Comparison of ENCODE assay signal across 1 mouse cellular context in genomic region chr11:83787401-83788021, GRCm38 (mm10).
TF ChIP-seq lines count a peak whose summit lies in the region.

No protein-coding gene starts in this region.

TF ChIP-seq in CH12.LX, 34 proteins besides CTCF, POLR2A, EP300 and RAD21 (continued from another document):
- TF ChIP-seq USF1 (IDR thresholded peaks at IDR 0.05; ENCODE audit: low read depth, low read length) (no peak; the same call in 1 of the 2 replicates), USF2 (conservative IDR thresholded peaks at IDR 0.05; ENCODE audit: low read depth, low read length) (0 out of 2 replicates have a peak, but pooled peaks have one; percentile 11), SIN3A (IDR thresholded peaks at IDR 0.05; ENCODE audit: low read length) (peak; percentile 86), MAFK (IDR thresholded peaks at IDR 0.05; ENCODE audit: insufficient replicate concordance, low read length) (peak; percentile 99), POLR2AphosphoS2 (IDR thresholded peaks at IDR 0.05; ENCODE audit: low read depth, low read length) (no peak), ZKSCAN1 (IDR thresholded peaks at IDR 0.05; ENCODE audit: borderline replicate concordance, low read depth, low read length) (no peak), TBP (conservative IDR thresholded peaks at IDR 0.05; ENCODE audit: low read depth, low read length) (0 out of 2 replicates have a peak, but pooled peaks have one; percentile 39), MAZ (IDR thresholded peaks at IDR 0.05; ENCODE audit: low read depth, low read length) (peak; percentile 74), JUN (IDR thresholded peaks at IDR 0.05; ENCODE audit: insufficient read depth, low read depth, low read length) (peak; percentile 74), ZMIZ1 (IDR thresholded peaks at IDR 0.05; ENCODE audit: low read depth, low read length) (0 out of 2 replicates have a peak, but pooled peaks have one; percentile 50), MAX (IDR thresholded peaks at IDR 0.05; ENCODE audit: low read length) (peak; percentile 67; the same call in 1 of the 2 replicates), RCOR1 (conservative IDR thresholded peaks at IDR 0.05; ENCODE audit: low read depth, low read length) (peak; percentile 94), TCF12 (IDR thresholded peaks at IDR 0.05; ENCODE audit: low read depth, low read length) (peak; percentile 98), MYC (IDR thresholded peaks at IDR 0.05; ENCODE audit: low read depth, low read length) (no peak; the same call in none of the 2 replicates), MEF2A (IDR thresholded peaks at IDR 0.05; ENCODE audit: borderline replicate concordance, low read depth, low read length) (peak; percentile 69), NELFE (IDR thresholded peaks at IDR 0.05; ENCODE audit: low read depth, low read length) (0 out of 2 replicates have a peak, but pooled peaks have one; percentile 53), PAX5 (IDR thresholded peaks at IDR 0.05; ENCODE audit: low read length) (no peak), UBTF (IDR thresholded peaks at IDR 0.05; ENCODE audit: low read depth, low read length) (no peak), CHD1 (IDR thresholded peaks at IDR 0.05; ENCODE audit: low read depth, low read length) (no peak), ZC3H11A (IDR thresholded peaks at IDR 0.05; ENCODE audit: low read depth, low read length) (no peak), ELF1 (IDR thresholded peaks at IDR 0.05; ENCODE audit: low read depth, low read length) (peak; percentile 53; the same call in 1 of the 2 replicates), IRF4 (IDR thresholded peaks at IDR 0.05; ENCODE audit: low read depth, low read length) (peak; percentile 89), CHD2 (IDR thresholded peaks at IDR 0.05; ENCODE audit: low read length) (peak; percentile 67; the same call in 1 of the 2 replicates), KAT2A (IDR thresholded peaks at IDR 0.05; ENCODE audit: insufficient replicate concordance, low read length) (no peak), HCFC1 (IDR thresholded peaks at IDR 0.05; ENCODE audit: low read depth, low read length) (peak; percentile 27; the same call in 1 of the 2 replicates), SMC3 (IDR thresholded peaks at IDR 0.05; ENCODE audit: low read depth, low read length) (peak; percentile 51), NRF1 (IDR thresholded peaks at IDR 0.05; ENCODE audit: low read depth, low read length) (peak; percentile 37; the same call in 1 of the 2 replicates), ZNF384 (IDR thresholded peaks at IDR 0.05; ENCODE audit: low read depth, low read length) (no peak), JUND (conservative IDR thresholded peaks at IDR 0.05; ENCODE audit: low read depth, low read length) (0 out of 2 replicates have a peak, but pooled peaks have one; percentile 42), MXI1 (IDR thresholded peaks at IDR 0.05; ENCODE audit: low read depth, low read length) (peak; percentile 84), E2F4 (IDR thresholded peaks at IDR 0.05; ENCODE audit: insufficient replicate concordance, low read depth, low read length) (0 out of 2 replicates have a peak, but pooled peaks have one; percentile 43)
